Mouse (Mus musculus) adipocyte (in vitro differentiated cells): ENCODE data around the gene Mblac1.

ENCODE experiments used
- DNase-seq: peaks from one replicate; pipeline ENCODE4 v3.0.0-alpha.2; 2016; ENCODE audit warnings: low spot score

Gene Mblac1

DNA sequence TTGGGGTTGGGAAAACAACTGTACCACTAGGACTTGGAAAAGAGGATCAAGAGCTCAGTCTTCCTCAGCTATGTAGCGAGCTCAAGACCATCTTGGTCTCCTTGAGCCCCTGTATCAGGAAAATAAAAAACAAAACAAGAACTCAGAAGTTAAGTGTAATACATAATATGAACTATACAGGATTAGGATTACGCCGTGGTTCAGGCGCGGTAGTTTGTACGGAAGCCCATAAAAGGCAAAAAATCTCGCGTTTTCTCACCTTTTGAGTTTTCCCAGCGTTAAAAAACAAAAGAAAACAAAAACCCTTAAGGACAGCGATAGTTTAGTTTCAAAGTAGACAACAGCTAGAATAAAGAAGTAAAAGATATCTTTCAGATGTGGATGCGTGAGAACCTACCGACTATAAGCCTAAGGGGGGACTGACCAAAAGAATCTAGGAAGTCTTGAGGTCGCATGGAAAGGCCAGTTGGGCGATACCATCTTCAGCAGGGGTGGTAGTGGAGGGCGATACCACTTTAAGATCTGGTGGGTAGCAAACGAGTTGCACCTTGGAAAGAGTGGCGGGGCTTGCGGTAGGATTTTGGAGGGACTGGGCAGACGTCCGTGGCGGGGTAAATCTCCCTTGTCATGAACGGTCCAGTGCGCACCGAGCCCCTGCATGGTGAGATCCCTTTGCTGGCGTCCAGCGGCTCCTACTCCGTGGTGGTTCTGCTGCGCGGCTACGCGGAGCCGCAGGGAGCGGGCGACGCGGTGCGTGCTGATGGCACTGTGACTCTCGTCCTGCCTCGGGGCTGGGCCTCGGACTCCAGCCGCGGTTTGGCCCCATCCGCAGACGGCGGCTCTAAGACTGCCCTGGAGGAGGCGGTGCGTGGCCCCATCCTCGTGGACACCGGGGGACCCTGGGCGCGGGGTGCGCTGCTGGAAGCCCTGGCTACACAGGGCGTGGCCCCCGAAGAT, at the start of gene Mblac1:
Gene Mblac1 (plus strand): TSS at position 544 of the 957 bp plus-strand sequence.
- peak; percentile 87 for DNase-seq

DNA sequence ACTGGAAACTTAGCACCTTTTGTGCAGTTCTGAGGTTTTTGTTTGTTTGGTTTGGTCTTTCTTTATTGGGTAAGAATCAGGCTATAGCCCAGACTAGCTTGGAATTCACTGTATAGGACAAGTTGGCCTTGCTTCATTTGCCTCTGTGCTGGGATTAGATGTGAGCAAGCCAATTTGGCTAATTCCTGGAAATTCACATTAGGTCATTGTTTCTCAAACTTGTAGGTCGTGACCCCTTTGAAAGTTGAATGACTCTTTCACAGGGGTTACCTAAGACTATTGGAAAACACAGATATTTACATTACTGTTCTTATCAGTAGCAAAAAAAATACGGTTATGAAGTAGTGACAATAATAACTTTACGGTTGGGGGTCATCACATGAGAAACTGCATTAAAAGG, 39.7 kb upstream of the Mblac1 start:
- no peak for DNase-seq

- DNase-seq = peak; percentile 98
Observed at GRCm38 (mm10) chr5:138155443-138155976, 38.6 kb upstream of the Mblac1 start, which contains the start of gene Zfp113. Gene Zfp113, minus strand, starts transcription at chr5:138155744.

DNA sequence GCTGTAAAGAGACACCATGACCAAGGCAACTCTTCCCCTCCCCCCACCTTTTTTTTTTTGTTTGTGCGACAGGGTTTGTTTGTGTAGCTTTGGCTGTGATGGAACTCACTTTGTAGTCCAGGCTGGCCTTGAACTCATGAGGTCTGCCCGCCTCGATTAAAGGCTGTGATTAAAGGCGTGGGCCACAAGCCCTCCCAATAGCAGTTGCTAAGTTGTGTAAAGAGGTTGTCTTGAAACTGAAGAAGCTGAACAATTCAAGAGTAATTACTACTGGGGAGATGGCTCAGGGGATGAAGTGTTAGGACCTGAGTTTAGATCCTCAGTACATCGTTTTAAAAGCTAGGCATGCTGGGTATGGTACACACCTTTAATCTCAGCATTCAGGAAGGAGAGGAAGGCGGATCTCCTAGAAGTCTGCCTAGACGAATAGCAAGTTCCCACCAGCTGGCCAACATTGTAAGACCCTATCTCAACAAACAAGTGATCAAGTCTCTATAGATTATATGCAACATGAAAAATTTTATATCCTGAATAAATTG, 33.8 kb upstream of the Mblac1 start:
- DNase-seq = no peak

- peak; percentile 96 for DNase-seq
Observed at GRCm38 (mm10) chr5:138160842-138161665, 33.1 kb upstream of the Mblac1 start, which contains the start of gene Cops6. Gene Cops6, plus strand, starts transcription at chr5:138161071.

- DNase-seq = no peak
Observed at GRCm38 (mm10) chr5:138163046-138163445, 31.1 kb upstream of the Mblac1 start.

GRCm38 (mm10) chr5:138163610-138164009, 30.5 kb upstream of the Mblac1 start:
- DNase-seq = no peak

- no peak for DNase-seq
Observed at GRCm38 (mm10) chr5:138165594-138165993, 28.5 kb upstream of the Mblac1 start.

DNA sequence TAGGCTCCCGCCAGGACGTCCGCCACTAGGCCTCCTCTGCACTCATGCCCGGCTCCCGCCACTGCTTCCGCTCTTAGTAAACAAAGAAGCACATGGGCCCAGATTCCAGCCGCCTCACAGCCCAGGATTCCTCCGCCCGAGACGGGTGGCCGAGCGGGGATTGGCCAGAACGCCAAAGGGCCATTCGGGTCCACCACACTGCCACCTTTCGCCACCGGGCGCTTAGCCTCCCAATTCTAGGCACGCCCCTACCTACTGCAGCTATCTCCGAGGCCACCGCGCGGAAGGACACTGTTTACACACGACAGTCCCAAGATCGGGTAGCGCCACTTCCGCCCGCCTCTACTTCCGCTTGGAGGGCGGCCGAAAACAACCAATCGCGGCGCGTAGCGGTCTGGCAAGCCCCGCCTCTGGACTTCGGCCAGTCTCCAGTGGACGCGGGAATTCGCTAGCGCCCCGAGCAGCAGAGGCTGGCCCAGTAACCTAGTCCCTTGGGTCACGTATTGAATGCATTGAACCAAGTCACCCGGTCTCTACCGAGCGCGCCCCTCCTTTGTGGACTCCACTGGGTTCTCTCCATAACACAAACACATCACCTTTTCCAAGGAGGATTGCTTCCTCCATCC, 23.1 kb upstream of the Mblac1 start:
- peak; percentile 99 for DNase-seq

- DNase-seq = peak; percentile 100
Observed at GRCm38 (mm10) chr5:138171695-138172491, 22.2 kb upstream of the Mblac1 start, which contains the start of the genes Ap4m1 and Mcm7. Gene Ap4m1, plus strand, starts transcription at chr5:138172002. Gene Mcm7, minus strand, starts transcription at chr5:138172422.

DNA sequence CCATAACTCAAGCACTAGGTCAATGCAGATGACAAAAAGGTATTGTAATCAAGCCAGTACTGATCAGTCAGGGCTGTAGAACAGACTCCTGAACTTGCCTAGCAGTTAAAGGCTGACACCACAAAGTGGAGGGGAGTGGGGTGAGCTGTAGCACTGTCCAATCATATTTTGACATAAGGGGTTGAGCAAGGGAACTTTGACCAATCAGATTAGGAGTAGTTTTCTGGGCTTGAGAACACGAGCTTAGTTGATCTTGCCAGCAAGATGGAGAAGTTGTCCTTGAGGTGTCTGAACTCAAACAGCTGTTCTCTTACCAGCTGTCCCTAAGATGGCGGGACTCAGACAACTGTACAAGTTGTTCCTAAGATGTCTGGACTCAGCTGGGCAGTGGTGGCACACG, 20.9 kb upstream of the Mblac1 start:
- peak; percentile 79 for DNase-seq

- DNase-seq = peak; percentile 97
Observed at GRCm38 (mm10) chr5:138186950-138187638, 7.0 kb upstream of the Mblac1 start, which contains the start of the genes Taf6 and Cnpy4. Gene Taf6, minus strand, starts transcription at chr5:138187451. Gene Cnpy4, plus strand, starts transcription at chr5:138187485.

- peak; percentile 91 for DNase-seq
Observed at GRCm38 (mm10) chr5:138187661-138188306, 6.3 kb upstream of the Mblac1 start.

GRCm38 (mm10) chr5:138194755-138195345, 736 bp downstream of the Mblac1 start:
- DNase-seq = no peak

GRCm38 (mm10) chr5:138195463-138195862, 1.3 kb downstream of the Mblac1 start:
- DNase-seq = no peak

DNA sequence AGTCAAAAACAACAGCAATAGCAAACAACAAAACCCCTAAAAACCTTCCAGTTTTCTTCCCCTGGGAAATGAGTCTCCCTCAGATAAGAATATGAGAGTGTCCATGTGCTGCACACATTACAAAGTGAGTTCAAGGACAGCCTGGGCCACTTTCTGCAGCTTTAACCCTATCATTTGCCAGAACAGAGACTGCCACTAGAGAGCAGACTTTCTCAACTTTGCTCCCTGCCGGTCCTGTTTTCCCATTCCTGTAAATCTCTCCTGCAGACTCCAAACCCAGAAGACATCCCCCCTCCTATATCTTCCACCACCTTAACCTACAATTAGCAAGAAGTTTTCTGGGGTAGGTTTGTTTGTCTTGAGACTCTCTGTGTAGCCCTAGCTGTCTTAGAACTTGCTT, 5.5 kb downstream of the Mblac1 start:
- DNase-seq = peak; percentile 70

GRCm38 (mm10) chr5:138202086-138202485, 8.0 kb downstream of the Mblac1 start:
- no peak for DNase-seq

GRCm38 (mm10) chr5:138207253-138207652, 13.1 kb downstream of the Mblac1 start:
- peak; percentile 100 for DNase-seq

GRCm38 (mm10) chr5:138207873-138208272, 13.8 kb downstream of the Mblac1 start:
- peak; percentile 59 for DNase-seq
